Mouse (Mus musculus) liver, embryonic 16.5 days (tissue): ENCODE results near the gene Trappc3. TPM values are rescaled to one million over a fixed set of nuclear protein-coding genes. Genes with fewer than 3 reads are reported as not detected.
A peak's percentile ranks its signal among the peaks of the same experiment; 100 is the strongest.

Experiments used
- ATAC-seq: fragments of 200-750 bp; cut with Nextera tagmentation; 2 replicates; pipeline ENCODE4 v1.8.0; 2017; ENCODE audit warnings: low read depth, mild to moderate bottlenecking, moderate number of reproducible peaks, moderate library complexity
- H3K27ac ChIP-seq: fragments of 300-500 bp; sonication (generic); 2 replicates; pipeline ENCODE4 v1.5.1; 2014; ENCODE audit warnings: mild to moderate bottlenecking, low read length
- H3K27me3 ChIP-seq: fragments of 300-500 bp; sonication (generic); 2 replicates; pipeline ENCODE4 v1.6.1; 2014; ENCODE audit warnings: low read depth, low read length, mixed read lengths; ENCODE audit not compliant: control insufficient read depth, insufficient read depth
- H3K36me3 ChIP-seq: fragments of 300-500 bp; sonication (generic); 2 replicates; pipeline ENCODE4 v1.6.1; 2014; ENCODE audit warnings: mild to moderate bottlenecking; ENCODE audit not compliant: control insufficient read depth, insufficient read depth
- H3K4me1 ChIP-seq: fragments of 300-500 bp; sonication (generic); 2 replicates; pipeline ENCODE4 v1.6.1; 2014; ENCODE audit warnings: low read depth, low read length, mixed read lengths; ENCODE audit not compliant: control insufficient read depth
- H3K4me2 ChIP-seq: fragments of 300-500 bp; sonication (generic); 2 replicates; pipeline ENCODE4 v1.6.1; 2014; ENCODE audit warnings: low read depth, low read length, mixed read lengths
- H3K4me3 ChIP-seq: fragments of 300-500 bp; sonication (generic); 2 replicates; pipeline ENCODE4 v1.5.1; 2014; ENCODE audit warnings: low read depth, mild to moderate bottlenecking, low read length
- H3K9ac ChIP-seq: fragments of 300-500 bp; sonication (generic); 2 replicates; pipeline ENCODE4 v1.6.1; 2014; ENCODE audit warnings: low read depth, low read length
- H3K9me3 ChIP-seq: fragments of 300-500 bp; sonication (generic); replicated peaks from 2 replicates; pipeline ENCODE4 v1.6.1; 2016; ENCODE audit warnings: low read length; ENCODE audit not compliant: control insufficient read depth
- WGBS: fragments of 180-500 bp; shearing (Covaris S2); extraction: QIAGEN DNeasy Blood & Tissue Kit; methylation state at CpG from one replicate; pipeline ENCODE4 v1.1.7; 2014; ENCODE audit not compliant: insufficient replicate concordance; 5-methylcytosine and 5-hydroxymethylcytosine counted together
- polyA plus RNA-seq: library from polyadenylated mRNA; unstranded; fragments of >200 nt; fragmentation: Nextera tagmentation; extraction: Ambion mirVana; gene quantifications from 2 replicates; pipeline ENCODE4 v1.2.1, GENCODE M21; 2015

Gene Trappc3
- polyA plus RNA-seq, 1 experiment from 2014 or later: 29.3 TPM

DNA sequence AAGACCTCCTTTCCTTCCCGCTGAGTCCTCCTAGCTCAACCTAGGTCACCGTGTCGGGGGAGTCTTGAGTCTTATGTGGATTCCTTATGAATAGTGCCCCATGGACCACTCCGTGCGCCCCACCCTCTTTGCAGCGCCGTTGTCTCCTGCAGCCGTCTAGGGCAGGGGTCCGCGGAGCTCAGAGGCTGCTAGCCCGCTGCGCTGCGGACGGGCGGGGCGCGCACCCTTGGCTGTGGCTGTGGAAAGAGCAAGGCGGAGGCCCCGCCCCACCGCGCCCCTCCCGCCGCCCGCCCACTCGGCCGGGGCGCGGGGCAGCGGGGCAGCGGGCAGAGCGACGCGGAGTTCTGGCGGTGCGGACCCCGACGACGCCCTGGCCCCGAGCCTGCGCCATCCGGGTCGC lies 24.4 kb downstream of the Trappc3 start, which contains the start of gene Col8a2:
Gene Col8a2, plus strand, starts transcription at position 302 of the 400 bp plus-strand sequence.
- no peaks in the 10 kb centered on the region for H3K36me3 ChIP-seq
- no peaks in the 10 kb centered on the region for H3K9me3 ChIP-seq
- peaks cover 40% of the 10 kb centered on the region for H3K27me3 ChIP-seq
- H3K4me2 ChIP-seq: peak within 1 kb of the TSS; percentile 57
- peak within 1 kb of the TSS; percentile 47 for H3K4me3 ChIP-seq
- H3K4me1 ChIP-seq: peaks cover 2% of the 10 kb centered on the region
- peak; percentile 35; the same call in 1 of the 2 replicates for ATAC-seq
- 4% methylated on average over 42 of the region's 42 CpGs for WGBS
- no peak within 1 kb of the TSS for H3K27ac ChIP-seq
- no peak within 1 kb of the TSS; the same call in 1 of the 2 replicates for H3K9ac ChIP-seq

DNA sequence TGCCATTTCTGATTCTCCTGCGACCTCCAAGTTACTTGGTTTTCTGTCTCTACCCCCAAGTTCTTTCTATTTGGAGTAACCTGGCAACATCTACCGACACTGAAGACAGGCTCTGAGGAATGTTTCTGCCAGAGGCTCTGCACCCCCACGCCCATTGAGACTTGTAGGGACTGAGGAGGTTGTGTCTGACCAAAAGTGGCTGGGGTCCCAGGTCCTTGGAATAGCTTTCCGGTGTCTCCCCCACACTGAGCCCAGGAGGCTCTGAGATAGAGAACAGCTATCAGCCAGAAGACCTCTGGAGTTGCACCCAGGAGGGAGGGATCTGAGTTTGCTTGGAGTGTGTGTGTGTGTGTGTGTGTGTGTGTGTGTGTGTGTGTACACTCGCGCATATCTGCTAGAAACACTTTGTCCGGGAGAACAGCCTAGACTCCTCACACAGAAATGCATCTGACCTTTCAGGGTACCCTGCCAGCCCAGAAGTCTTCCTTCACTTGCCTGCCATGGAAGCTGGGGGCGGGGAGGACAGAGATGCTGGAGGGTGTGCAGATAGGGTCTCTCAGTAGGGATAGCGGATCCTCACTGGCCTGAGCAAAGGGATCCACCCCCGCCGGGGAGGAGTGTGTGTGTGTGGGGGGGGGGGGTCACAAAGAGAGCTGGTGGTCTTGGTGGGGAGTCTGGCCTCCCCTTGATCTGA lies 25.3 kb downstream of the Trappc3 start:
- Histone ChIP-seq H3K4me3 (no peak overlapping the region), H3K27ac (no peak overlapping the region), H3K27me3 (peaks cover 40% of the 10 kb centered on the region), H3K4me2 (no peak overlapping the region), H3K4me1 (peaks cover 2% of the 10 kb centered on the region), H3K36me3 (no peaks in the 10 kb centered on the region), H3K9me3 (no peaks in the 10 kb centered on the region), H3K9ac (no peak overlapping the region)
- WGBS: 35% methylated on average over 11 of the region's 11 CpGs
- no peak for ATAC-seq

DNA sequence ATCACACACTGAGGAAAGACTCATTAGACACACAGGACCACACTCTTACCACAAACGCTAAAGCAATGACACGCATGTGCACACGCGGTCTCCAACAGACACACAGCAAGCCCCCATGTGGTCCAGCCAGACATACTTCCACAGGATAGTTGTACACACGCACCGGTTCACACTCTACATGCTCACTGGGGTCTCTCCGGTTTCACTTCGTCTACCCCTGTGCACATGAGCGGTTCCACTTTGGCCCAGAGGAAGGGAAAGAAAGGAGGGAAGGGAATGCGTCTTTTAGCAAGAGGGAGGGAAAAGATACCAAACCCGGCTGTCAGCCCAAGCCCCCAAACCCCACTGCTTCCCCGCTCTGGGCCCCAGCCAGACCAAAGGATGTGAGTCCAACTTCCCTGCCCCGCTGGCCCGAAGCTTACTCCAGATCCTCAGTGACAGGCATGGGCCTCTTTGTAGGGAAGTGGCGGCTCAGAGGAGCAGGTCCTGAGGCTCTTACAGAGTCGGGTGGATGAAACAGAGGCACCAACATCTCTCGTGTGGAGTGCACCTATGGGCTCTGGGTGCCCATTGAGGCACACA lies 26.1 kb downstream of the Trappc3 start:
- H3K4me2 ChIP-seq: no peak overlapping the region

DNA sequence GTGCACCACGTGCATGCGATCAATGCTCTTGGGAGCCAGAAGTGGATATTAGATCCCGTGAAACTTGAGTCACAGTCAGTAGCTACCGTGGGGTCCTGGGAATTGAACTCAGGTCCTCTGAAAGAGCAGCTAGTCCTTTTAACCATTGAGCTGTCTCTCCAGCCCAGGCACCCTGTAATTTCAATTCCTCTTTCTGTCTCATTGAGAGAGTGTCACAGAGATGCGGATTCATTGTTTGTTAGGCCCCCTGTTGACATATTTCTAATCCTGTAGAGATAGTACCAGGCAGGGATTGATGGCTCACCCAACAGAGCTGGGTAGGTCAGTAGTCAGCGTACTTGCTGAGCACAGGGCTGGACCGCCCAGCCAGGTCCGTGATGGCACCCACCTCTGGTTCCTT lies 28.2 kb downstream of the Trappc3 start:
- 72% methylated on average over 8 of the region's 8 CpGs for WGBS
- Histone ChIP-seq H3K9me3 (no peaks in the 10 kb centered on the region), H3K4me2 (no peak overlapping the region), H3K27me3 (peaks cover 34% of the 10 kb centered on the region), H3K36me3 (no peaks in the 10 kb centered on the region), H3K9ac (no peak overlapping the region), H3K27ac (no peak overlapping the region), H3K4me3 (no peak overlapping the region), H3K4me1 (peaks cover 2% of the 10 kb centered on the region)
- ATAC-seq: no peak

More for the DNA sequence above, 26.1 kb downstream of the Trappc3 start:
- Histone ChIP-seq H3K4me3 (no peak overlapping the region), H3K9me3 (no peaks in the 10 kb centered on the region), H3K9ac (no peak overlapping the region), H3K27me3 (peaks cover 40% of the 10 kb centered on the region), H3K4me1 (peaks cover 2% of the 10 kb centered on the region), H3K36me3 (no peaks in the 10 kb centered on the region), H3K27ac (no peak overlapping the region)
- WGBS: 29% methylated on average over 17 of the region's 17 CpGs
- ATAC-seq: no peak

DNA sequence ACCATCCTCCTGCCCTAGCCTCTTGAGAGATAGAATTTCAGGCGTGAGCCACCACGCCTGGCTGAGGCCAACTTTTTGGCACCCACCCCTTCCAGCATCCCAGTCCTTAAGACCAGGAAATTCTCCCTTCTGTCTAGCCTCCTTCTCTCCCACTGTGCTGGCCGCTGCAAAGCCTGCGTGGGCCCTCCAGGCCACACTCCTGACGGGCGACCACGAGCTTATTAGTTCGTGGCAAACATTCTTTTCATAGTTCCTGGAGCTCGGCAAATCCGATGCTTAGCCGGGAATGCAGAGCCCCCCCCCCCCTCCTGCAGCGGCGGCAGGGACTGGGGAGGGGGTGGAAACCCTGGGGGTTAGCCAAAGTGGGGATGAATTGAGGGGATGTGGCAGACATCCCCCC lies 29.1 kb downstream of the Trappc3 start:
- Histone ChIP-seq H3K4me1 (peaks cover 2% of the 10 kb centered on the region), H3K4me3 (no peak overlapping the region), H3K27ac (no peak overlapping the region), H3K27me3 (peaks cover 32% of the 10 kb centered on the region), H3K36me3 (no peaks in the 10 kb centered on the region), H3K9ac (no peak overlapping the region), H3K4me2 (no peak overlapping the region), H3K9me3 (no peaks in the 10 kb centered on the region)
- ATAC-seq: no peak
- WGBS: 48% methylated on average over 13 of the region's 13 CpGs

DNA sequence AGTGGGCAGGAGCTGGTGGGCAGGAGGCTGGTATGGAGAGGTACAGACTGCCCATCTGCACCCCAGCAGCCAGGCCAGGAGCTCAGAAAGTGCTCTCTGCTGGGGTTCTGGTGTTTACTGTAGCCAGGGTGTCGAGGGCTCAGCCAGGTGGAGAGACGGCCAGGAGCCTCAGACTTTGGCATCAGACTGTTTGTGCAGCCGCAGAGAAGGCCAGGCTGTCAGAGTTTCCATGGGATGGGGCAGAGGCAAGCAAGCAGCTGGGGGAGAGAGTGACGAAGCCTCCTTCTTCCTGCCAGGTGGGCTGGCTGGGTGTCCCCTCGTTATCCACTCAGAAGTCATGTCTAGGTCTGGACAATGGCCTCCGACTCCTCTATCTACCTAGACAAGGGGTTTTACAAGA lies 33.0 kb downstream of the Trappc3 start:
- Histone ChIP-seq H3K4me2 (no peak overlapping the region), H3K27ac (no peak overlapping the region), H3K9me3 (no peaks in the 10 kb centered on the region), H3K9ac (no peak overlapping the region), H3K4me1 (peaks cover 4% of the 10 kb centered on the region), H3K4me3 (no peak overlapping the region), H3K27me3 (peaks cover 32% of the 10 kb centered on the region), H3K36me3 (no peaks in the 10 kb centered on the region)
- 49% methylated on average over 6 of the region's 6 CpGs for WGBS
- peak; percentile 64 for ATAC-seq

DNA sequence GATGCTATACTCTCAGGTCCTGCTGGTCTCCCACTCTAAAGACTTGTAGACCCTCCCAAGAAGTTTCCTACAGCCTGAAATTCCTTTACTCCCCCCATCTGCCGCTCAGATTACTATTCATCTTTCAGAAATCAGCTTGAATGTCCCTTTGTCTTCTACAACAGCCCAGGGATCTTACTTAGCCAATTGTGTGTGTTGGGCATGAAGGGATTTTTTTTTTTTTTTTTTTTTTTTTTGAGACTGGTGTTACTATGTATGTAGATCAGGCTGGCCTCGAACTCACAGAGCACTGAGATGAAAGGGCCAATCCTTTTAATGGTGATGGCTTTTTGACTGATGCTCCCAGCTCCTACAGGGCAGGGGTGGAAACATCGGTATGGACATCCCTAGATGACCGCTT lies 33.8 kb downstream of the Trappc3 start:
- 35% methylated on average over 4 of the region's 4 CpGs for WGBS
- H3K9me3 ChIP-seq: no peaks in the 10 kb centered on the region
- ATAC-seq: no peak
- peaks cover 40% of the 10 kb centered on the region for H3K27me3 ChIP-seq
- H3K4me3 ChIP-seq: no peak overlapping the region
- no peak overlapping the region for H3K9ac ChIP-seq
- no peak overlapping the region for H3K27ac ChIP-seq
- peaks cover 4% of the 10 kb centered on the region for H3K4me1 ChIP-seq
- H3K36me3 ChIP-seq: no peaks in the 10 kb centered on the region
- no peak overlapping the region for H3K4me2 ChIP-seq

DNA sequence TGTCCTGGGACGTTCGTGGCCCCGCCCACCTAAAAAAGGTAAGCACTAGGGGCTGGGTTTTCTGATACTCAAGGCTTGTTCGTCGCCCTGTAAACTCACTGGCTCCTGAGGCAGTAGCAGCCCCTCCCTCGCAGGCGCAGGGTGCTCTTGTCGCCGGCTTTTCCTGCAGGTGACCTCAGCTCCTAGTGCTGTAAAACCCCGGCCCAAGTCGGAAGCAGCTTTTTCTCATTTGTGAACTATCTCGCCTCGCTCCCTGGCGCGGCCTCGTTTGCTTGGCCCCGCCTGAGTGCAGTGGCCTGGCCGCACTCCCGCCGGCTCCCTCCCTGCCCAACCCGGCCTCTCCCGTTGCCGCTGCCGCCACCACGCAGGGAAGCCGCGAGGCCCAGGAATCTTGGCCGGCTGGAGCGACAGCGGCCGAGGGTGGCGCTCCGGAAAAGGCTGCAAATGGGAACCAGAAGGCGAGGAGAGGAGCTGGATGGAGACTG lies 34.5 kb downstream of the Trappc3 start:
- Histone ChIP-seq H3K27ac (no peak overlapping the region), H3K4me2 (peak overlapping the region; percentile 53), H3K9ac (0 out of 2 replicates have a peak overlapping the region, but pooled peaks have one; percentile 8), H3K27me3 (peaks cover 47% of the 10 kb centered on the region), H3K36me3 (no peaks in the 10 kb centered on the region), H3K4me1 (peaks cover 4% of the 10 kb centered on the region), H3K4me3 (peak overlapping the region; percentile 27; the same call in 1 of the 2 replicates), H3K9me3 (no peaks in the 10 kb centered on the region)
- WGBS: 2% methylated on average over 34 of the region's 34 CpGs
- no peak for ATAC-seq
